Mouse (Mus musculus) mouse embryonic stem cell (cell line): ENCODE data around the gene Rabgap1l.

Source experiments
- in situ Hi-C, 2 experiments: fragments of 300-500 bp; cut with MboI; formaldehyde crosslinking; loops; 1 replicate in 1 of 2; 3 replicates in 1 of 2; pipeline ENCODE4 v1.14.3; 2019 to 2020; ENCODE audit warnings: low sequenced_read_pairs in 2 of 2, low pct_unique_long_range_greater_than_20kb in 1 of 2, mixed read lengths in 1 of 2; ENCODE audit not compliant: unreplicated experiment in 1 of 2

The Rabgap1l gene

GRCm38 (mm10) chr1:160374490-160374889 lies 418.5 kb downstream of the Rabgap1l start:
- in situ Hi-C loops = no loop called here

GRCm38 (mm10) chr1:160373306-160373705 lies 419.7 kb downstream of the Rabgap1l start:
- in situ Hi-C loops = no loop called here

GRCm38 (mm10) chr1:160371696-160372095 lies 421.3 kb downstream of the Rabgap1l start:
- in situ Hi-C loops = no loop called here

GRCm38 (mm10) chr1:160370552-160370951 lies 422.5 kb downstream of the Rabgap1l start:
- in situ Hi-C loops = no loop called here

- in situ Hi-C loops = no loop called here
Observed at GRCm38 (mm10) chr1:160366615-160367014, 426.4 kb downstream of the Rabgap1l start.

GRCm38 (mm10) chr1:160357268-160357667 lies 435.7 kb downstream of the Rabgap1l start:
- in situ Hi-C loops = no loop called here

- in situ Hi-C loops = no loop called here
Observed at GRCm38 (mm10) chr1:160353732-160354455, 439.1 kb downstream of the Rabgap1l start.

- in situ Hi-C loops = no loop called here
Observed at GRCm38 (mm10) chr1:160352309-160352708, 440.7 kb downstream of the Rabgap1l start.

- in situ Hi-C loops = no loop called here
Observed at GRCm38 (mm10) chr1:160351880-160352234, 441.2 kb downstream of the Rabgap1l start.

- in situ Hi-C loops = no loop called here
Observed at GRCm38 (mm10) chr1:160351146-160351879, 441.7 kb downstream of the Rabgap1l start.

GRCm38 (mm10) chr1:160340653-160341052 lies 452.4 kb downstream of the Rabgap1l start:
- in situ Hi-C loops = no loop called here

- in situ Hi-C loops = no loop called here
Observed at GRCm38 (mm10) chr1:160339374-160339773, 453.6 kb downstream of the Rabgap1l start.

GRCm38 (mm10) chr1:160334791-160335190 lies 458.2 kb downstream of the Rabgap1l start:
- in situ Hi-C loops = no loop called here

- in situ Hi-C loops = no loop called here
Observed at GRCm38 (mm10) chr1:160330828-160331227, 462.2 kb downstream of the Rabgap1l start.

- in situ Hi-C loops = no loop called here
Observed at GRCm38 (mm10) chr1:160330222-160330621, 462.8 kb downstream of the Rabgap1l start.

- in situ Hi-C loops = no loop called here
Observed at GRCm38 (mm10) chr1:160329788-160330187, 463.2 kb downstream of the Rabgap1l start.

- in situ Hi-C loops = no loop called here
Observed at GRCm38 (mm10) chr1:160327531-160327930, 465.5 kb downstream of the Rabgap1l start.

GRCm38 (mm10) chr1:160325542-160325941 lies 467.5 kb downstream of the Rabgap1l start:
- in situ Hi-C loops = no loop called here

- in situ Hi-C loops = no loop called here
Observed at GRCm38 (mm10) chr1:160320690-160321089, 472.3 kb downstream of the Rabgap1l start.
